Mouse (Mus musculus) R1 (cell line): ENCODE measurements around the gene Rims1.

Source experiments
- DNase-seq: peaks from one replicate; pipeline ENCODE4 v3.0.0-alpha.2; 2018; ENCODE audit warnings: low read depth, low spot score

Gene Rims1

DNA sequence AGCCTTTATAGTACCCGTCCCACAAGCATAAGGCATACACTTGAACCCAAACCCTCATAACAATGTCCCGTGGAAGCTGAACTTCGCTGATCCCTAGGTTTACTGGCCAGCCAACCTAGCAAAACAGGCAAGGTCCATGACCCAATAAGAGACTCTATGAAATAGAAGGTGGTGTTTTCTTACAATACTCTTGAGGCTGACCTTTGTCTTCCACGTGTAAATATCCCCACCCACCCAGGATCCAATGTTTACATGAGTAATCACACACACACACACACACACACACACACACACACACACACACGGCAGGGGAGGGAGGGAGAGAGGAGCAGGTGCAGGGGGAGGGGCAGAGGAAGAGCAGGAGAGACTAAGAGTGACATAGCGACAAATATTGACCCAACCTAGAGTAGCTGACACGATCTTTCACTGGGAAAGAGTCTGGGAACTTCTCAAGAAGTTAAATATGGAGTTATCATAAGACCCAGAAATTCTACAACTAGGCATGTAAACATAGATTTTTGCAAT, 217.9 kb downstream of the Rims1 start:
- no peak for DNase-seq

DNA sequence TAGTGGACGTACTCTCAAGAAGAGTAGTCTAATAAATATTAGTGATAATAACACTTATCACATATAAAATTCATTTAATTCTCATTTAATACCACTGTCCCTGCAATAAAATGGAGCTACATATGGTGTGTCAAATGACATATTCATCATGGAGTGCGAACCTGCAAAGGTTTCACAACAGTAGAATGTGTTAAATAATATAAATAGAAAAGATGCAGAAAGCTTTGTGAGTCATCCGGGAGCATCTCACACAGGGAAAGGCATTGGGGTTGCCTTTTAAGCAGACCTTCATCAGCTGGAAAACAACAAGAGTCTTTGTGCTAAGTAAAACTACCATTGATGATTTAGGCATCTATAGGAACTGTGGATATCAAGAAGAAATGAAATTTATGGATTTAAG, 220.2 kb downstream of the Rims1 start:
- DNase-seq: no peak

DNA sequence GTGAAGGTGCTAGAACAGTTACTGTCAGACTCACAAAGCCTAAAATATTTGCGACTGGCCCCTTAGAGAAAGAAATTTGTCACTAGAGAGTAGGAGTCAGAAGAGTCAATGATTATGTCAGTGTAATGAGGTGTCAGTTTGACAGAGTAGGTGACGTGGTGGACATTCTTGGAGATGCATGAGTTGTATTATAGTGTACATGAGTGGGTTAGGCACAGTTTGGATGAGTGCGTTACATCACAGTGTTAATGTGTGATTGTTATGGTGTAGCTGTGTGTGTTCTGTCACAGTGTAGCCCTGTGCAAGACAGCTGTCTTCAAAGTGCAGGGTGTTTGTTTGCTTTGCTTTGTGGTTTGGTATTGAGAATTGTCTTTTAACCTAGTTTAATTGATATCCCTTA, 226.3 kb downstream of the Rims1 start:
- DNase-seq: no peak

DNA sequence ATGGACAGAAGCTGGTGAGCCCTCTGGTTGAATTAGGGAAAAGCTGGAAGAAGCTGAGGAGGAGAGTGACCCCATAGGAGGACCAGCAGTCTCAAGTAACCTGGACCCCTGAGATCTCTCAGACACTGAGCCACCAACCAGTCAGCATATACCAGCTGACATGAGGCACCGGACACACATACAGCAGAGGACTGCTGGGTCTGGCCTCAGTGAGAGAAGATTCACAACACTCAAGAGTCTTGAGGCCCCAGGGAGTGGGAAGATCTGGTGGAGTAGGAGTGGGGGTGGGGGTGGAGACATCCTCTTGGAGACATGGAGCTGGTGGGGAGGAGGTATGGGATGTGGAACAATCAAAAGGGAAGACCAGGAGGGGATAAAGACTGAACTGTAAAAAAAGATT, 233.1 kb downstream of the Rims1 start:
- DNase-seq: no peak

DNA sequence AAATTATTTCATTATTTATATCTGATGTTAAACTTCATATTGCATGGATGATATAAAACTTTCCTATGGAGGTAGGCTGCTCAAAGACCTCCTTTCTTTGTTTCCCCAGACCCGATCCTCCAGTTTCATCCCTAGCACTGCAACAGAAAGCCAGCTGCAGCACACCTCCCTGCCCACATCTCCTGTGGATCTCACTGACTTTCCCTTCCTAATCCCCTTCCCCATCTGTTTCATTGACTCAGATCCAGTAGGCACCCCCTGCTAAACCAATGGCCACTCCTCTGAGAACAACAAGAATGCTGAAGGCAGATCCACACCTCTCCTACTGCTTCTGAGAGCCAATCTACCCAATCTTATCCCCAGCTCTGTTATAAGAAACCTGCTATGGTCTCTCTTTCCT, 259.5 kb downstream of the Rims1 start:
- DNase-seq: no peak

DNA sequence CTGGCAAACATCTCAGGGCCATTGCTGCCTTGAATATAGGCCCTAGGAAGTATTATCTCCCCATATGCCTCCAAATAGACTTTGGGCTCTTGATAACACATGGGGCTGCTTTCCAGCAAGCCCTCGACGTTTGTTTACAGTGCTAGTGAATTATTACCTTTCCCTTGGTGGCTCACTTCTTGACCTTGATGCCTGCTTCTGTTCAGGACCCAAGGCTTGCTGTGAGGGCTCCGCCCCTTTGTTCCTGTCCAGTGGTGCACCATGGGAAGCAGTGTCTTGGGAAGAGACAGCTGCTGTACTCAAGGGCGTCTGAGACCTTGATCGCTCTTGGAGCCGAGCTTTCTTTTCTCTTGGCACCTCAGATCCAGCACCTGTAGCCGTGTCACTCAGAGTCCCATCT, 267.7 kb downstream of the Rims1 start:
- peak; percentile 21 for DNase-seq

DNA sequence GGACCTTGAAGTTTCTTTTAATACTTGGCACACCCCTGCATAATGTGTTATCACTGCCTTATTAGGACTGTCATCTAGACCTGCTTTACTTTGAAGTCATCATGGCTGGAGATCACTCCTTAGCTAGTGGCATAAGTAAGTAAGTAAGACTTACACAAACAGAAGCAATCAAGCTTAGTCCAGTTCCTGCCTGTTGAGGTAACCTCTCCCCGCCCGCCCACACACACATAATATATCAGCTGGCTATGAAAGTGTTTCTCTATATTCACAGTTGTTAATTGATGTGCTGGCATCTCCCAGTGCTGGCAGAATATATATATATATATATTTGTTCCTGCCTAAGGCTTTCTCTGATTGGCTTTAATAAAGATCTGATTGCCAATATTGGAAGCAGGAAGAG, 269.0 kb downstream of the Rims1 start:
- DNase-seq: no peak

DNA sequence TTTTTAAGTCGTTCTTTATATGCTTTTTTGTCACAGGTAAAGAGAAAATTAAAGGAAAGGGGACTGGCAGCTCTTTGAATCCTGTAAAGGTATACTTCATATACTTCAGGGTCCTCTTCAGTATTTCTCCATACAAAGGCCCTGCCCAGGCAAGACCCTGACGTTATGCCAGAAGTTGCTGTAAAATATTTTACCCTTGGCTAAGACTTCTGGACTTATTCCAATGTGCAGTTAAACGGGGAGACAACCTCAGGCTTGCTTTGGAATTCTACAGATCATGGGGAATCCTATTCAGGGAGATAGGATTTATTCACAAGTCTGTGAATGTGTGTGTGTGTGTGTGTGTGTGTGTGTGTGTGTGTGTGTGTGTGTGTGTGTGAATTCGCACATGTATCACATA, 270.7 kb downstream of the Rims1 start:
- DNase-seq: no peak

DNA sequence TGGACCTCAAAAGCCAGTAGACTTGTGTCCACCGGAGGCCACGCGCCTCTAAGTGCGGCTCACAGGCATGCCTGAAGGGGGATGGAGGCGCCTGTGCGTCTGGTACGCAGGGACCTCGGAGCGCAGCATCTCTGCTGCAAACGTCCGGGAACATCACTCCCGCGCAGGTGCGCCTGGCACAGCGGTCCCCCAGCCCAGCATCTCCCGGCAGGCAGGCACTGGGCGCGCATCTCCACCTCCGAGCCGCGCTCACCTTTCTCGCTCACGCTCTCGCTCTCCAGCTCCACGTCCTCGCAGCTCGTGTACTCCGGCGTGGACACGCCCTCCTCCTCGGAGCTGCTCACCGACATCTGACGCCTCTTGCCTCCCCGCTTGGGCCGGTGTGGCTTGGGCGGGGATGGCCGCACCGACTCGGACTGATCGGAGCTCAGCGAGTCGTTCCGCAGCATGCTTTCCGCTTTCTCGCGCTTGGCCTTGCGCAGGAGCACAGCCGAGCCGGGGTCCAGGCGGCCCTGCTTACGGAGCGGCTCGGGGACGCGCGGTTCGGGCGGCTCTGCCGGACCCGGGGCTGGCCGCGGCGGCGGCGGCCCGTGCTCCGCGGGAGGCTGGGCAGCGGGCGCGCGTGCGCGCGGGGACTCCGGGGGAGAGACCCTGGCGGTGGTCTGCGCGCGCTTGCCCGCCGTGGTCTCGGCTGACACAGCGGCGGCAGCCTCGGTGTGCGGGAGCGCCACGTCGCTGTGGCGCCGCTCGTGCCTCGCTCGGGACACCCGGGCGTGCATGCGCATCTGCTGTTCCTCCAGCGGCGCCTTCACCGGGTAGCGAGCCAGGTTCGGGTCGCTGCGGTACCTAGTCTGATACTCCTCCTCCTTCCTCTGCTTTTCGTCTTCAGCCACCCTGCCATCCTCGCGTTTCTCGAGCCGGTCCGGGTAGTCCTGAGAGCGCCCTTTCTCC, 272.4 kb downstream of the Rims1 start:
- peak; percentile 78 for DNase-seq

DNA sequence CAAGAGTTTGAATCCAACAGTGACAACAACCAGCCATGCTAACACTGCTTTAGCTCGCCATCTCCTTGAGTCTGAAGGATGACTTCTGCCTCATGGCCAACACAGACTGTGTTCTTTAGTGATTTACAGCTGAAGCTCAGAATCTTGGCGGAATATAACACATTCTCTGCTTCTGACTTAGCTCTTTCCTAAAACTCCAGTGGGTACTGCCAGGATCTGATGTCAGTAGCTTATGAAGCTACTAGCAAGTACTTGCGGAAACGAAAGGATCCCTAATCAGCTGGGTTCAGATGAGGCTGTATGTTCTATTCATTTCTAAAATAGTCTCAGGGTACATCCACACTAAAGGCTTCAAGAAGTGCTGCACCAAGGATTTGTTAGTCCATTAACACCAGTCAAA, 290.7 kb downstream of the Rims1 start:
- DNase-seq: no peak

DNA sequence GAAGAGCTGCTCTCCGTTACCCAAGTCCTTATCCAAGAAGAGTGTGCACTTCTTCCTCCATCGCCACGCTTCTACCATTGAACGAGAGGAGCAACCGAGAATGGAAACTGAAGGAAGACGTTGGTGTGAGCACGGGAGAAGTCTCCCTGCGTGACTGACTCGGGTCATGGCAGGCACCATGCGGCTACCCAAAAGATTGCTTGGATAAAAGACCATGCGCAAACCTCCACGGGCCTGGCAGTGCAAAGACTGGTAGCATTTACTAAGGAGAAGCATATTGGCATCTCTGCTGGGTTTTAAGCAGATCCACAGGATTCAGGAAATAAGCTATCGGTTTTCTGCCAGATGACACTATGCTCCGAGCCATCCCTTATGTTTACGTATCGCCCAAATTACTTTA, 293.4 kb downstream of the Rims1 start:
- DNase-seq: peak; percentile 15

DNA sequence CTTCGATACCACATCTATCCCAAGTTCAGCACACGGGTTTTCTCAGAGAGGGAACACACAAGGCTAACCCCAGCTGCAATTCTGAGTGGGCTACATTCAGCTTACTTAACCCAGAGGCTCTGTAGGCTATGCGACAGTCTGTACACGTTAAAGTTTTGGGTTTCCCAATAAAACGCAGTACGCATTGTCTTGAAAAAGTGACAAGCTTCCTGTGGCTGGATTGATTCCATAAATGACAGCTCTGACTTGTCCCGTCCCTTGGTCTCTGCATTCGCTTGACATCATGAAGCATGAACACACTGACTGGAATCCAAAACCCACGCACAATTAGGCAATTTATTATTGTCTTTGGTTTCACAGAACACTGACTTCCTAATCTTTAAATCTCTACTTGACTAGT, 294.2 kb downstream of the Rims1 start:
- DNase-seq: no peak

DNA sequence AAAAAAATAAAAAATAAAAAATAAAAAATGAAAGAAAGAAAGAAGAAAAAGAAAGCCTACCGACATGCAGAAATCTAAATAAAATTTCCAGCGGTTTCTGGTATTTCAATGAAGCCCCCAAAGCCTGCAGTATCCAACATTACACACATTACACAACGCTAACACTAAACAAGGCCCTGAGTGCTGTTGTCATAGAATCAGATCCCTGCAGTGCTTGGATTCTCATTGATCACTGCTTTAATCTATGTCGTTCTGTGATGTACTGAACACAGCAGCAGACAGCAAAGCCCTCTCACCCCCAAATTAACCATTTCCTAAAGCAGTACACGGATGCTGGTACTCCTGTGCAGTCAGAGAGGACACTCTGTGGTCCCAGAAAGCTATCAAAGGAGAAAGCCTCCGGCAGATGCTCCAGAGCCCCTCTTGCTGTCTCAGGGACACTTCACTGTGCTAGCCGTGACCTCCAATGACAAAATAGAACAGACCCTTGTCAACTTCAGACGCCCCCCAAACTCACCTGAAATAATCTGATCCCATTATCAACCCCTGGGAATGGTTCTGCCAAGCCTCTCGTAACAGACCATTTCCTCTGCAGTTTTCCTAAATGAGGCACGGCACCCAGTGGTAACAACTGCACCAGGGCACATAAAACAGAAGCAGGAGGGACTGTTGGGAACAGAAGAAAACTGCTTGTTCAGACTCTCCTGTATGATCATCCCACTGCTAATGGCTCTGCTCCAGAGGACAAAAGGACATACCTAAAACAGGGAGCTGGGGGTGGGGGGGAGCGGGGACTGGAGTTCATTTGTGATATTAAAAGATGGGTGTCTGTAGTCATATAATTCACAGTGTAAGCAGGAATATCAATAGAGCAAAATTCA, 296.8 kb downstream of the Rims1 start:
- DNase-seq: no peak

DNA sequence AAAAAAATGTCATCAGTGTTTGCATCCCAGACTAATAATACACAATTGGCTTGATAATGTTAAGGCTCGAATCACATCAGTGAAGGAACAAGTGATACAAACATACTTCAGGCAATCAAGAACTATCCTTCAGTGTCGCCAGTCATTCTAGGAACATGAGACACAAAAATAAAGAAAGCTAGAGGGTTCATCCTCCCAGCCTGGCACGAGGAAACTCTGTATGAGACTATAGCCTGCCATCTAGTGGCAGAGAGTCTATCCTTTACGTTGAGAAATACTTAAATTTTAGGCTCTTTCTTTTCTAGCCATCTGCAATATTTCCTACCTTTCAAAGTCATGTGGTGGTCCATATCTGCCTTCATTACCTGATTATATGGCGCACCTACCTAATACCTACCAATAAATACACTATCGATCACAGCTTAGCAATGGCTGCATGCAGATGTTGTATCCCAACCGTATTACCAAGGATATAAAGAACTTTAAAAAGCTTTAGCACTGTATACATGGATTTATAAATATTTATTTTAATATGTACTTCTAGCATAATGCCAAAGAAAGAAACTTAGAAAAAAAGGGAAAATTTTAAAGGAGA, 318.4 kb downstream of the Rims1 start:
- peak; percentile 39 for DNase-seq

DNA sequence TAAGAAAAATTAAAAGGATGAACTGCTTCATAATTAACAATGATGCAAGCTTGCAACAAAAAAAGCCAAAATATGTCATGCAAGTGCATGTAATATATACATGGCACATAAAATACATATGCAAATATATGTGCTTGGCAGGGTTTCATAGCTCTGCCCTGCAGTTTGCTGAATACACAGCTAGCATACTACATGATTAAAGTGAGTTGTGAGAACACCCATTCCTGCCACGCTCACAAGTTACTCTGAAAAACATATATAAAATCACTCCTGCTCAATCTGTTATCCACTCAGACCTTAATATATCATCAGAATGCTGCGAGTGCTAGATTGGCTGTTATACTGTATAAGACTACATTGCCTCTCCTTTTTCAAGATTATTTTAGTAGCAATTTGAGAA, 329.6 kb downstream of the Rims1 start:
- DNase-seq: no peak

DNA sequence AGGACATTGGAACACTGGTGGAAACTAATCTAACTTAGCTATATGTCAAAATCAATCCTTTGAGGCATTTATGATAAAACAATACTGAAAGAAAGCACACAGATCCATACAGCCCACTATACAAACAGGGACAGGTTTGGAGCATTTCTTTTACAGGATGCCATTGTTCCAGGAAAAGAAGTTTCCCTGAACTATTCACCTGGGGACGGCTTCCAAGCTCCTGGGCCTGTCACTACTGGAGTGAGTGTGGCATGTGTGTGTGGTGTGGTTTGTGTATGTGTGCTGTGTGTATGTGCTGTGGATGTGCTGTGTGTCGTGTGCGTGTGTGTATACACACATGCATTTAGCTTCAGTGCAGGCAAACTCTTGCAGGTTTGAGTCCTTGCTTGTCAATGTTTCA, 338.8 kb downstream of the Rims1 start:
- DNase-seq: peak; percentile 70

DNA sequence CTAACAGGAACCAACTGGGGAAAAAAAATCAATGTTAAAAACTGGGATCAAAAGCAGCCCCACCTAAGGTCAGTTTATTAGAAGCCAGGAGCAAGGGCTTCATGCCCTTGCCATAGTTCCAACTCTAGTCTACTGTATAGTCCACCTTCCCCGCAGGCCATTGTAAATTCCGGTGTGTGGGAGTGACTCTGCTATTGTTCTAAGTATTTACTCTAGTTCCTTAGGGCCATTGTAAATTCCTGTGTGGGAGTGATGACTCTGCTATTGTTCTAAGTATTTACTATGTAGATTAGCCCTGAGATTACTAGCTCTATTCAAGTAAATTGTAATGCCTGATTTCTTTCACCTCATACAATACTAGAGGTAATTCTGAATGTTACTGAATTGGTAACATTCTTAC, 339.2 kb downstream of the Rims1 start:
- peak; percentile 96 for DNase-seq

DNA sequence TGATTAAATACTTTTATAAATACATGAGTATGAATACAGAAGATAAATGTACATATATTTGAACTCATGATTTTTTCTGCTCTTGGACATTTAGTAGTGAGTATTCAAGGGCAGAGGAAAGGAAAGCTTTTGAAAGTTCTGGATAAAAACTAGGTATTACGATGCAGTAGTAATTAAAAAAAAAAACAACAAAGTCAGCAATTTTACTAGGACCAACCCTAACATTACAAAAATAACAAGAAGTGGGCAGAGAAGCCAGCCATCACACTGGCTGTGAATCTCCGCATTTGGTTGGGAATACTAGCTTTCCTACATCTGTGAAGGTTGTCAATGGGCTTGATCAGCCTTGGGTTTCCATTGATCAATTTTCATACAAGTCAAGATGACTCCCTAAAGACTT, 381.8 kb downstream of the Rims1 start:
- no peak for DNase-seq

DNA sequence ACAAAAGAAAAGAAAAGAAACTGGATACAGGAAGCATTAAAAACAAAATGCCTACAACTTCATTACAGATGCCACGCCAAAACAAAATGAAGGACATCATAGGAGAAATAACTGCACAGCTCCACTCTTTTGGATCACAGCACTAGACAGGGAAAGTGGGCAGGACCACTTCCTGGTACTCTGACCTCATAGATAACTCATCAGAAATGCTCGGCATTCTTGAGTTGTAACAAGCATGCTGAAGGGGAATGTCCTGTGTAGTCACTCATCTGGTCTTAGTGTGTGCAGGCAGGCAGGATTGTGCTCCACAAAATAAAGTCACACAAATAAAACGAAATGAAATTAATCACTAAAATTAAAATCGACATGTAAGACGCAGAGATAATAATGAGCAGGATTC, 383.7 kb downstream of the Rims1 start:
- peak; percentile 15 for DNase-seq

DNA sequence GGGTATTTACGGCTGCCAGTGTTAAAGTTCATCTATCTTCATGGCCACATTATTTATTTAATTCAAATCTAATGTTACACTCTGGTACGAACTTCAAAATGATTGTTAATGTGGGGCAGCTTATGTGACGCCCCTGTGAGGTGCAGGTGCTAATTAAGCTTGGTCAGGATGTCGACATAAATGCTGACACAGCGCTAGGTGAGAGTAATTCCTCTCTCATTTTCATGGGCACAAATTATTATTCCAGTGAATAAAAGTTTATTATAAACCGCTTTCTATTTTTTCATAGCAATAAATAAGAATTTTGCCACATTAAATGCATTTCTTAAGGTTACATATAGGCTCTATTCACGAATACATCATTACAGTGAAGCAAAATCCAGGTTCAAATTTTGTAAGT, 395.6 kb downstream of the Rims1 start:
- no peak for DNase-seq

DNA sequence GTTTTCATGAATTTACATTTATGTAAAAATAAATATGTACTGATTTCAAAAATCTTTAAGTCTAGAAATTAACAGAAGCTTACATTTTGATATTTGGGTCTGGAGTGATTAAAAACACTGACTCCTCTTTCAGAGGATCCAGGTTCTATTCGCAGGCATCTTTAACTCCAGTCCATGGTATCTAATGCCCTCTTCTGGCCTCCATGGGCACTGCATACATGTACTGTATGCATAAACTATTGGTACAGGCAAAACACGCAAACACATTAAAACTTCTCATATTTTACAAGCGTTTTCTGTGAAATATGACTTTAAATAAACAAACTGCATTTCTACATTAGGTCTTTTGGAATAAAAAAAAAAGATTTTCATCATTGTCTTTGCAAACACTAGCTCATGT, 419.4 kb downstream of the Rims1 start:
- DNase-seq: peak; percentile 45

DNA sequence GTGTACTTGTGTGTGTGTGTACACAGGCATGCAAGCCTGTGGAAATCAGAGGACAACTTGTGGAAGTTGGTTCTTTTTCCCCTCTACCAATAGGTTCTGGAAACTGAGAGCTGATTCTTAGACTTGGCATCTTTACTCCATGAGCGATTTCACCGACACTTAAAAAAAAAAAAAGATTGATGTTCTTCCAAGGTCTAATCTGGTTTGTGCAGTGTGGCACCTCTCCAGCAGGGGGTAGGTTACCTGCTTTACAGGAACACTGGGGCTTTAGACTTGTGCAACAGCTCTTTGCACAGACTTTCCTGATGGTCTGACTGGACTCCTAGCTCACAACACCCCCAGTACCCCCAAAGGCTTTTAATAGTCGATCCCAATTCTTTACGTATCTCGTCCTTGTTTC, 428.1 kb downstream of the Rims1 start:
- peak; percentile 55 for DNase-seq
